Mouse (Mus musculus) regulatory T cell (primary cell): Measurements from ENCODE around the gene Nudc.

Experiments used
- in situ Hi-C: fragments of 300-600 bp; cut with MboI, MseI; formaldehyde crosslinking; loops from one replicate; pipeline ENCODE4 v1.15.1; 2025; ENCODE audit warnings: high pct_unique_total_duplicates

The Nudc gene

DNA sequence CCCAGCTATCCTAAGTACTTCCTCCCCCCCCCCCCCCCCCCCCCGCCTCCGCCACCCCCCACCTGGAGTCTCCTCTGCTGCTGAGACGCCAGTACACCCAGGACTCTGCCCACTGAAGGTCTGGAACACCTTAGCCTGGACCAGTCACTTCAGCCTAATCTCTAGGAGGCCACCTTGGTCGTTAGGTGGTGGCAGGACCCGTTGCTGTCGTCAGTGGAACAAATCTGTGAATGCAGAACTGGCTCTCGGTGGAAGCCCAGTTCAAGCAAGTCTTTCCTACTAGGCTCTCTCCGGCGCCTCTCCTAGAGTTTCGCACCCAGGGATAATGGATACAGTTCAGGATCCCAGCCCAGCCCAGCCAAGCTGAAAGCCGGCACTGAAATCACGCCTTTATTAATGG, 51.9 kb downstream of the Nudc start:
- in situ Hi-C loops, result no loop called here

DNA sequence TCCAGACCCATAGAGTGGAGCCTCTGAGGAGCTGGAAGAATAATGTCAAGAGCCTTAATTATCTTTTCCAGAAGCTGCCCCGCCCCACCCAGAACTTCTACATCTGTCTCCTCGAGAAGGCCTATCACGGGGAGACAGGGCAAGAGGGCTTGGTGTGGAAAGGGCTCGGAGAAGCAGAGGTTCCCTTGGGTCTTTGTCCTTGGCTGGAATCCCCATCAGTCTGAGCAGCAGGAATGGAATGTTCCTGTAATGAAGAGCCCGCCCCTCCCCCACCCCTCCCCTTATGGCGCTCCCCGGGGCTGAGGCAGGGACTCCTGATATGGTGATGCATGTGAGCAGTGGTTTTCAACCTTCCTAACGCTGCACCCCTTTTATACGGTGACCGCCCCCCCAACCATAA, 54.0 kb downstream of the Nudc start:
- in situ Hi-C loops, result no loop called here

DNA sequence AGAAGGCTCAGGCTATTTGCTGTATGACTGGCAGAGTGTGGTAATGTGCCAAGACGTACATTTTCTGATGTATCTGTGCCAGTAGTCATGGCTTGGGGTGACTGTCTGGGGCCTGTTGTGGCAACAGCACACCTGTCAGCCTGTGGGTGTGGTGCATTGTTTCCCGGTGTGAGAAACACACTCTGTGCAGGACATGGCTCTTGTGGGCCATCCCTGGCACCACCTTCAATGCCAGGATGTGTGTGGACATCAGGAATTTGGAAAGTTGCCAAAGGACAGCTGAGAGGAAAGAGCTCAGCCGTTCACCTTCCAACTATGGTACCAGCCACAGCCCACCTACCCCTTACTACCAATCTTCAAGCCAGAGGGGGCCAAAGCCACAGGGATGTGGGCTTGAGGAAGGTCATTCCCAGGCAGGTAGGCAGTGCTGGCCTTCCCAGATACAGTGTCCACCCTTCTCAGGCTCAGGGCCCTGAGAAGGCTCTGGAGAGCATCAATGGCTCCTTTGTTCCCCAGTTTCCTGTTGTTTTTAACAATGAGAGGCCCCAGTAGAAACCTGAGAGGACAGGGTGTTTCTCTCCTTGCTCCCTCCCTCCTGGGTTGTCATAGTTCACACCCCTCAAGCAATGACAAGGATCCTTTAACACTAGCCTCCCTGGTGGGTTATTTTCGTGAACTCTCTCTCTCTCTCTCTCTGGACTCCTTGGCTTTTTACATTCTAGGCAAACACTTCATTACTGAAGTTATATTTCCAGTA, 56.1 kb downstream of the Nudc start:
- in situ Hi-C loops, result no loop called here

DNA sequence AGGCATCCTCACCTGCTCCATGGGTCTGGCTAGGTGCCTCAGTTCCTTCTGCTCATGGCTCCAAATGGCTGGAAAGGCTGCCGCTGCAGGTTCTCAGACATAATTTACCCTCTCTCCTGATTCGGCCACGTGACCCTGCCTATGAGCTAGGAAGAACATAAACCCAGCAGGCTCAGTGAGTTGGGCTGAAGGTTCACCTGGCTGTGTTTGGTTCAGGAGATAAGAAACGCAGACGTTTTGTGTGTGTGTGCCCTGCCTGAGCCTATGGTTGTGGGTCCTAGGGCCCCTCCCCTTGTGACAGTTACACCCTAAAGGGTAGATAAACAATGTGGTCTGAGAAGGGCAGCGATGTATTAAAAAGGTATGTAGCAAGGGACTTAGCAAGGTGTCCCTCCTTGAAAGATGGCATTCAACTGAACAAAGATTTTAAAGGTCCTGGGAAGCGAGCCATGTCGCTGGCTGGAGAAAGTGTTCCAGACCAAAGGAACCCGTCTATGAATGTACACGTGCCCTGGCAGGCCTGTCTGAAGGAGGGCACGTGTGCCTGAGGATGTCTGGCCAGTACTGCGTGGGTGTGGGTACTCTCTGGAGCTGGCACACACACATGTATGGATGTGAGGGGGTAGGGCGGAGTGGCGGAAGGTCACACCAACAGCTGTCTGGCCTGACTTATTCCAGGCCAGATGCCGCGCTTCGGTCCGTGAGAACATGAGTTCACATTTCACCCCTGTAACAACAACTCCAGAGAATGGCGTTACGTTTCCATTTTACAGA, 57.0 kb downstream of the Nudc start:
- in situ Hi-C loops, result no loop called here

DNA sequence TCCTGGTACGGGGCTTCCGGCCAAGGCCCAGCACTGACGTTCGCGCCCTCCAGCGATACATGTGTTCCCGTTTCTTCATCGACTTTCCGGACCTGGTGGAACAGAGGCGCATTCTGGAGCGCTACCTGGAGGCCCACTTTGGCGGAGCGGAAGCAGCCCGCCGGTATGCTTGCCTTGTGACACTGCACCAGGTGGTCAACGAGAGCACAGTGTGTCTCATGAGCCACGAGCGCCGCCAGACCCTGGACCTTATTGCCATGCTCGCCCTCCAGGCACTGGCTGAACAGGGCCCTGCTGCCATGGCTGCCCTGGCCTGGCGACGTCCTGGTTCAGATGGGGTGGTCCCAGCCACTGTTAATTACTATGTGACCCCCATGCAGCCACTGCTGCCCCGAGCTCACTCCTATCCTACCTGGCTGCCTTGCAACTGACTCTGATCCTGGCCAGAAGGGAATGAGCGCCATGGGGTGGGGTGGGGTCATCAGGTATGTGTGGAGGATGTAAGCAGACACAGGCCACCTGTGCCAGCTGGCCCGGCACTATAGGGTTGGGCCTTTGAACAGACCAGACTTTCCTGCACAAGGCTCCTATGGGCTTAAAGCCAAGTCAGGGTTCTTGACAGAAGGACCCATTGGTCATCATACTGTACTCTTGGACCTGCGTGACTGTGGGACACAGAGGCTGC, 59.0 kb downstream of the Nudc start:
- in situ Hi-C loops, result no loop called here

DNA sequence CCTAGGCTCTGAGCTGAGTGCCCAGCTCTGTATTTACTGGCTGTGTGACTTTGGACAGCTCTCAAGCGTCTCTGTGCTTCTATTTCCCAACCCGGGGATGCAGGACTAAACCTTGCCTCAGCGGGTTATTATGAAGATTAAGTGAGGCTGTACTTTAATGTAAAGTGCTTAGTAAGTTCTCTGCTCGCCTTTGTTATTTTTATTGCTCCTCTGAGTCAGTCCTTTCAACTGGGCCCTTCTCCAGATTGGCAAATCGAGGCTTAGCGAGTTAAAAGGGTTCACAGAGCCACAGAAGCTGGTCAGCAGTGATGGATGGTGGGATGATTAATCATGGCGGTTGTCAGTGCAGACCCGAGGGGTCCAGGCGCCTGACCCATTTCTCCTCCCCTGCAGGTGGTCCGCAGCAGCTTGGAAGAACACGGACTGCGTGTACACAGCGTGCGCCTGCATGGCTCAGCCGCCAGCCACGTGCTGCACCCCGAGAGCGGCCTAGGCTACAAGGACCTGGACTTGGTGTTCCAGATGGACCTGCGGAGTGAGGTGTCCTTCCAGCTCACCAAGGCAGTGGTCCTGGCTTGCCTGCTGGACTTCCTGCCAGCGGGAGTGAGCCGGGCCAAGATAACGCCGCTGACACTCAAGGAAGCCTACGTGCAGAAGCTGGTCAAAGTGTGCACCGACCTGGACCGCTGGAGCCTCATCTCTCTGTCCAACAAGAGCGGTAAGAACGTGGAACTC, 59.9 kb downstream of the Nudc start:
- in situ Hi-C loops, result no loop called here

DNA sequence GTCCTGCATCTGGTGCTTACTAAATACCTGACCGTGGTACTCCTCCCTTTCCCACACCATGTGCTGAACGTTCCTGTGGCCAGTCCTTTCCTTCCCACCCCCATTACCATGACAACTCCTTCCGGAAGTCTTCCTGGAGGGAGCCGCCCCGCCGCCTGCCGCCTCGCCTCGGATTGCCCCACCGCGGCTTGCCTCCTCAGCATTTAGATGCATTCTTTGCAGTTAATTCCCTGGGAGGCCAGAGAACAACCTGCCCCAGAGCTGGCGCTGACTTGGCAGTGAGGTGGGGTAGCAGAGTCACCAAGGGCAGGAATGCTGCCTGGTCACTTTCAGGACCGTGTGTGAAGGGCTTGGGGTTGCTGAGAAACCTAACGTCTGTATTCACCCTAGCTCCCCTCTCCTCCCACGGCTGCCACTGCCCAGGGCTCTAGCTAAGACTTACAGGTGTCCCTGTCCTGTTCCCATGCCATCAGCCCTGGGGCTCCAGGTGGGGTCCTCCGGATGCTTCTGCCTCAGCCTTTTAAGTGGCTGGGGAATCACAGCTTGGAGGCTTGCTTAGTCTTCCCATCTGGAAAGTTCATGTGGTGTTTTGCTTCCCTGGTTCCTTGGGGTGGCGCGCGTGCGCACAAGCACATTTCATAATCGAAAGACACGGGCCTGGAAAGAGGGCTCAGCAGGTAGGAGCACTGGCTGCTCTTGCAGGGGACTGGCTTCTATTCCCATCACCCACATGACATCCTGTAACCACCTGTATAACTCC, 61.4 kb downstream of the Nudc start:
- in situ Hi-C loops, result no loop called here
